Mouse (Mus musculus) myocyte (in vitro differentiated cells): ENCODE data around the gene Cartpt. TPM values are rescaled to one million over a fixed set of nuclear protein-coding genes. Genes with fewer than 3 reads are reported as not detected.

Source experiments
- H3K27me3 ChIP-seq: one replicate; pipeline ENCODE4 v1.6.1; 2011; ENCODE audit not compliant: control insufficient read depth, insufficient read depth, insufficient read length
- H3K36me3 ChIP-seq: one replicate; pipeline ENCODE4 v1.6.1; 2011; ENCODE audit not compliant: control insufficient read depth, insufficient read depth
- H3K4me2 ChIP-seq: one replicate; pipeline ENCODE4 v1.6.1; 2011; ENCODE audit warnings: low read depth, control low read depth
- H3K4me3 ChIP-seq: one replicate; pipeline ENCODE4 v1.5.1; 2011; ENCODE audit warnings: mild to moderate bottlenecking, control low read depth, moderate library complexity
- H3K79me2 ChIP-seq: one replicate; pipeline ENCODE4 v1.6.1; 2011; ENCODE audit not compliant: control insufficient read depth, insufficient read depth
- H3ac ChIP-seq: one replicate; pipeline ENCODE4 v1.6.1; 2011; ENCODE audit not compliant: control insufficient read depth, insufficient read length
- CEBPB ChIP-seq: IDR thresholded peaks from 2 replicates; pipeline ENCODE4 v1.6.1; 2011; ENCODE audit warnings: mild to moderate bottlenecking, moderate library complexity; ENCODE audit not compliant: poor library complexity, insufficient read depth, severe bottlenecking
- E2F4 ChIP-seq: IDR thresholded peaks from one replicate; pipeline ENCODE4 v1.6.1; 2011; ENCODE audit warnings: mild to moderate bottlenecking, control low read depth, moderate library complexity; ENCODE audit not compliant: insufficient read depth
- MAX ChIP-seq: IDR thresholded peaks from one replicate; pipeline ENCODE4 v1.6.1; 2011; ENCODE audit warnings: low read depth, mild to moderate bottlenecking, control low read depth
- MYOD1 ChIP-seq, 3 experiments: IDR thresholded peaks; one replicate each; pipeline ENCODE4 v1.6.1; 2011; ENCODE audit warnings: control low read depth in 2 of 3, low read depth in 2 of 3, mild to moderate bottlenecking in 2 of 3, moderate library complexity in 1 of 3; ENCODE audit not compliant: insufficient read length in 2 of 3, control insufficient read depth in 1 of 3
- MYOG ChIP-seq, 3 experiments: IDR thresholded peaks; one replicate each; pipeline ENCODE4 v1.6.1; 2011; ENCODE audit warnings: control low read depth in 2 of 3, low read depth in 2 of 3, mild to moderate bottlenecking in 2 of 3; ENCODE audit not compliant: insufficient read length in 2 of 3, control insufficient read depth in 1 of 3, insufficient read depth in 1 of 3
- POLR2A ChIP-seq: IDR thresholded peaks from one replicate; pipeline ENCODE4 v1.6.1; 2011; ENCODE audit warnings: low read depth, mild to moderate bottlenecking, control low read depth, moderate library complexity; ENCODE audit not compliant: insufficient read length
- POLR2AphosphoS2 ChIP-seq: IDR thresholded peaks from one replicate; pipeline ENCODE4 v1.6.1; 2011; ENCODE audit warnings: low read depth, control low read depth; ENCODE audit not compliant: insufficient read length
- REST ChIP-seq: IDR thresholded peaks from one replicate; pipeline ENCODE4 v1.6.1; 2011; ENCODE audit warnings: mild to moderate bottlenecking, control low read depth, moderate library complexity; ENCODE audit not compliant: insufficient read depth, insufficient read length
- SRF ChIP-seq: IDR thresholded peaks from one replicate; pipeline ENCODE4 v1.6.1; 2011; ENCODE audit warnings: low read depth; ENCODE audit not compliant: control insufficient read depth, insufficient read length
- TCF12 ChIP-seq: IDR thresholded peaks from one replicate; pipeline ENCODE4 v1.6.1; 2011; ENCODE audit warnings: mild to moderate bottlenecking, control low read depth; ENCODE audit not compliant: poor library complexity, insufficient read depth, severe bottlenecking
- TCF3 ChIP-seq: IDR thresholded peaks from one replicate; pipeline ENCODE4 v1.6.1; 2011; ENCODE audit warnings: low read depth, control low read depth; ENCODE audit not compliant: insufficient read length
- USF1 ChIP-seq: IDR thresholded peaks from one replicate; pipeline ENCODE4 v1.6.1; 2011; ENCODE audit warnings: low read depth, mild to moderate bottlenecking, control low read depth, moderate library complexity
- polyA plus RNA-seq: library from polyadenylated mRNA; unstranded; fragments of >200 nt; fragmentation: generic; extraction: Trizol; gene quantifications from one replicate; pipeline ENCODE4 v1.2.1, GENCODE M21; 2012; ENCODE audit warnings: missing spikeins

Gene Cartpt
- 0.04 TPM for polyA plus RNA-seq

- Histone ChIP-seq H3K36me3 (no peaks in the 10 kb centered on the region), H3ac (no peak within 1 kb of the TSS), H3K79me2 (no peaks in the 10 kb centered on the region), H3K27me3 (peaks cover 35% of the 10 kb centered on the region), H3K4me2 (no peak within 1 kb of the TSS), H3K4me3 (no peak within 1 kb of the TSS)
- no peak for TF ChIP-seq MYOG (IDR thresholded peaks at IDR 0.05; ENCODE audit: control insufficient read depth in 1 of 3, insufficient read depth in 1 of 3, insufficient read length in 2 of 3, low read depth in 2 of 3)
- no peak for TF ChIP-seq TCF12
- no peak for TF ChIP-seq CEBPB
- no peak for TF ChIP-seq MAX
- TF ChIP-seq SRF = no peak
- TF ChIP-seq REST = no peak
- no peak for TF ChIP-seq E2F4
- no peak for TF ChIP-seq TCF3
- TF ChIP-seq USF1 = no peak
- no peak for TF ChIP-seq POLR2AphosphoS2
- no peak for TF ChIP-seq POLR2A
- no peak for TF ChIP-seq MYOD1 (IDR thresholded peaks at IDR 0.05; ENCODE audit: control insufficient read depth in 1 of 3, insufficient read length in 2 of 3, low read depth in 2 of 3)
Observed at GRCm38 (mm10) chr13:99900965-99901364, at the start of gene Cartpt. Gene Cartpt (minus strand): TSS chr13:99901091.

GRCm38 (mm10) chr13:99947417-99947816, 46.5 kb upstream of the Cartpt start:
- Histone ChIP-seq H3K4me3 (no peak overlapping the region), H3K79me2 (no peaks in the 10 kb centered on the region), H3K27me3 (no peaks in the 10 kb centered on the region), H3K4me2 (no peak overlapping the region), H3K36me3 (no peaks in the 10 kb centered on the region), H3ac (no peak overlapping the region)
- TF ChIP-seq POLR2A (no peak), TCF12 (no peak), REST (no peak), MAX (no peak), E2F4 (no peak), USF1 (no peak), MYOD1 (IDR thresholded peaks at IDR 0.05; ENCODE audit: control insufficient read depth in 1 of 3, insufficient read length in 2 of 3, low read depth in 2 of 3) (no peak)

- TF ChIP-seq POLR2A (no peak), SRF (no peak), TCF3 (no peak), POLR2AphosphoS2 (no peak)
- Histone ChIP-seq H3ac (no peak overlapping the region), H3K4me3 (no peak overlapping the region), H3K79me2 (no peaks in the 10 kb centered on the region), H3K27me3 (no peaks in the 10 kb centered on the region), H3K36me3 (no peaks in the 10 kb centered on the region), H3K4me2 (no peak overlapping the region)
Observed at GRCm38 (mm10) chr13:99943525-99943924, 42.6 kb upstream of the Cartpt start.

GRCm38 (mm10) chr13:99940601-99941000, 39.7 kb upstream of the Cartpt start:
- Histone ChIP-seq H3ac (no peak overlapping the region), H3K27me3 (no peaks in the 10 kb centered on the region), H3K4me3 (no peak overlapping the region), H3K79me2 (no peaks in the 10 kb centered on the region), H3K36me3 (no peaks in the 10 kb centered on the region), H3K4me2 (no peak overlapping the region)
- no peak for TF ChIP-seq TCF3

- H3K4me3 ChIP-seq = no peak overlapping the region
- no peaks in the 10 kb centered on the region for H3K27me3 ChIP-seq
- no peaks in the 10 kb centered on the region for H3K79me2 ChIP-seq
- no peak overlapping the region for H3ac ChIP-seq
- H3K36me3 ChIP-seq = no peaks in the 10 kb centered on the region
- TF ChIP-seq POLR2AphosphoS2 = no peak
- TF ChIP-seq TCF3 = no peak
- TF ChIP-seq E2F4 = no peak
- TF ChIP-seq POLR2A = no peak
- no peak for TF ChIP-seq MYOD1 (IDR thresholded peaks at IDR 0.05; ENCODE audit: control insufficient read depth in 1 of 3, insufficient read length in 2 of 3, low read depth in 2 of 3)
- no peak for TF ChIP-seq TCF12
- no peak for TF ChIP-seq USF1
- TF ChIP-seq CEBPB = no peak
- no peak for TF ChIP-seq REST
- no peak for TF ChIP-seq MYOG (IDR thresholded peaks at IDR 0.05; ENCODE audit: control insufficient read depth in 1 of 3, insufficient read depth in 1 of 3, insufficient read length in 2 of 3, low read depth in 2 of 3)
- TF ChIP-seq SRF = no peak
- TF ChIP-seq MAX = no peak
- H3K4me2 ChIP-seq = no peak overlapping the region
Observed at GRCm38 (mm10) chr13:99939320-99939671, 38.4 kb upstream of the Cartpt start.
